Mouse (Mus musculus): Measurements from ENCODE around the gene Rbm26.

The Rbm26 gene

DNA sequence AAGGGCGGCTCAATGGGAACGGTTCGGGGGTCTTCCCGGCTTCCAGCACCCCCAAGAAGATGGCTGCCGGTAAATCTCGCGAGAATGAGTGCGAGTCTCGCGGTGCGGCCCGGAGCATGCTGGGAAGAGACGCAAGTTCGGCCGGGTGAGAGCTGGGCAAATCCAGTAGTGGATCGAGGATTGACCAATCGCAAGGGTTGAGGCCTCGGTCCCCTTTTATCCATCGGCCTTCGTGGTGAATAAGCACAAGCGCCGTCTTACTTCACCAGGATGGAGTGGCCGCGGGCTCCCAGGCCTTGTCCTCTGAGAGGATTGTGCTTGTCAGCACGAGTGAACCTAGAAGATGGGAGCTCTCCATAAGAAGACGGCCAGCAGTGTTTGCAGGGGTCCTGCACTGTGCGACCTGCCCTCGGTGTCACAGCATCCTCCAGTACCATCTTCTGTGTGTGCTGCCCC, at the start of gene Rbm26:
Rbm26 (minus strand) TSS at position 90 of the 456 bp plus-strand sequence.
- peak; percentile 96 for DNase-seq (ENCODE audit: low spot score)

DNA sequence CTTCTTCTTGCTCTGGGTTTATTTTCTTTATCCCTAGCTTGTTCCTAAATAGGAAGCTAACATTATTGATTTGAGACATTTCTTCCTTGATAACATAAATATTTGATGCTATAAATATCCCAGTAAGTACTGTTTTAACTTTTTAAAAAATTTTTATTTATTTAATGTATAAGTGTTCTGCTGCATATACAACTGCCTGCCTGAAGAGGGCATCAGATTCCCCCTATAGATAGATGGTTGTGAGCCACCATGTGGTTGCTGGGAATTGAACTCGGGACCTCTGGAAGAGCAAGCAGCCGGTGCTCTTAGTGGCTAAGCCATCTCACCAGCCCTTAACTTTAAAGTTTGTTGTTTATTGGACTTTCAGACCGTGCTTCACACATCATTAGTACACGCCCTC, 48.7 kb upstream of the Rbm26 start:
- DNase-seq (ENCODE audit: low spot score), result no peak

DNA sequence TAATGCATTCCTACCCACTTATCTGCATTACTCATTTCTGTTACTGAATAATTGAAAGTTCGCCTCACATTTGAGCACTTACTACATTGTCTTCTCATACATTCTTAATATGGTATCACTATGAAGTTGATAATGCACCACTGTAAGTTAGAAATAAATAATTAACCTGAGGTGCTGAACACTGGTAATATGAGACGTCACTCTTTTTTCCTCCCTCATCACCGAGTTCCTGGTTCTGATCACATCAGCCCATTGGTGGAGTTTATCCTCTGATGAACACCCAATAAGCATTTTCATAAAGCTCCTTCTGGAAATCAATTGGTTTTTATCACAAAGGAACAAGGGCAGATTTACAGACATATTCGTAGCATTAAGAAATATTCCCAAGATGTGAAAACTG, 45.1 kb upstream of the Rbm26 start:
- DNase-seq (ENCODE audit: low spot score), result no peak

DNA sequence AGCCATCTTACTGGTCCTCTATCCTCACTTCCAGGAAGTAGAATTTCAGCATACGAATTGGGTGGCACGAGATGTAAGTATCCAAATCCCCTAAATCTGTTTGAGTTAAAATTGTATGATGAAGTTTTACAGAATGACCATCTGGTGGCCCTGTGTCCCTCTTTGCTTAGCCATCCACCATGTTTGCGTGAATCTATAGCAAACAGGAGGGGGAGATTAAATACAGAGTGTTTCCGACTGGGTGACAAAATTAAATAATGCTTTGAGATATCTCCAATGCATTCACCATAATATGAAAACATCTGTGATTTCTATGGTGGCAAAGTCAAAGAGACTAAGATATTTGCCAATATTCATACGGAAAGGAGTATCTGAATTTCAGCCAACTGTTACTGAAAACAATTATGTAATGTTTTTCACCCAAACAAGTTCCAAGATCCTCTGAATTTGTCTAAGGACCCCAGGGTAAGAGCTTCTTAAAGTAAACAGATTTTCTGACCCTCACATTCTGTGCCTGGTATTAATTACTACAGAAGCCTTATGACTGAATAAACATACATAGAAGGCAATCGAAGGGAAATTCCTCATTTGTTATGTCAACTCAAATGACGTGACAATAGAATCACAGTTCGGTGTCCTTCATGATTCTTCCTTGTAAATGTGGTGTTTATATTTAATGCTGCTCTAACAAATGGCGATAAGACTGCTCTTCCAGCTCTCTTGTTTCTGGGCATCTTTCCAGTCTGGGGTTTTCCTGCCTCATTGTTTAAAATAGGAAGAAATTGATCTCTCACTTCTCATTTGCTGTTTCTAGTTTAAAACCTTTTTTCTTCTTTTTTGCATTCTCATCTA, 42.6 kb upstream of the Rbm26 start:
- DNase-seq (ENCODE audit: low spot score), result no peak

DNA sequence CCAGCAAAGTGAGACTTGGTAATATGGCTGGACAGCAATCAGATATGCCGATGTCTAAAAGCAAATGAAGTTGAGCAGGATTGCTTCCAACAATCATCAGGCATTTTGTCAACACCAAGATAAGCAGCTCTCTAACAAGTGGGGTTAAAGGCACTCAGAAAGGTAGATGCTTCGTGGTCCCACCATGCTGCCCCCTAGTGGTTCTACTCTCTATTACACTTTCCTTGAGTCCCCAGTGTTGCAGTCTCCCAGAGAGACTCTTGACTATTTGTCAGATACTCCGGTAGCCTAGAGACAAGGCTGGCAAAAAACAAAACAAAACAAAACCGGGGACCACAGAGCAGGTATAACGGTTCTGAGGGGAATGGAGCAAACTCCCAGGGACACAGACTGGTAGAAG, 21.3 kb upstream of the Rbm26 start:
- DNase-seq (ENCODE audit: low spot score), result no peak

DNA sequence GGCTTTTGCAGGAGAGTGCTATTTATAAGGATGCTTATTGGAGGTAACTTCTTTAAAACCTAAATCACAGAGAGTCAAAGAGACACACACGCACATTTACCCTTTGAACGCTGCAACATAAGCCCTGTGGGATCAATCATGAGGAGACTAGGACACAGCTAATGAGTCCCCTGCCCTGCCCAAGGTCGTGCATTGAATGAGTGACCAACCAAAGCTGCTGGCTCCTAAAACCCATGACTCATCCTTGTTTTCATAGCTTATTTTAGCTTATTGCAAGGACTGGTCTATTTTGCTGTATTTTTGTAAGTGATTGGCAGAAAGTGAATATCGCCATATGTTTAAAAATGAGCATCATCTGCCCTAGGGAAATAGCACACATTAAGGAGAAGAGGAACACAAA, 17.6 kb upstream of the Rbm26 start:
- DNase-seq (ENCODE audit: low spot score), result no peak

DNA sequence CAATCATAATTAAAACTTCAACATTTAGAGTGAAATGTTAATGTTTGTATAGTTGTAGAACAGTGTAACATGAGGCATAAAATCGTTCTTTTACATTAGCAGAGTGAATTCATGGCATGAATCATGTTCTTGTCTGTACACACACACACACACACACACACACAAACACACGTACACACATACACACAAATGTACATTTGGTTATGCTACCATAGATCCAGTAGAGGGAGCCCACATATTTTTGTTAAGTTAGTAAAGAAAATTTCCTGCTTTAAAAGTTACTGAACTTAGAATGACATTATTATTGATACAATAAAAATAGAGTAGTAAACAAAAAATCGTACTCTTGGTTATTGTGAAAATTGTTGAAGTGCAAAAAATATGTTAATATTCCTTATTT, 7.7 kb upstream of the Rbm26 start:
- no peak for DNase-seq (ENCODE audit: low spot score)

DNA sequence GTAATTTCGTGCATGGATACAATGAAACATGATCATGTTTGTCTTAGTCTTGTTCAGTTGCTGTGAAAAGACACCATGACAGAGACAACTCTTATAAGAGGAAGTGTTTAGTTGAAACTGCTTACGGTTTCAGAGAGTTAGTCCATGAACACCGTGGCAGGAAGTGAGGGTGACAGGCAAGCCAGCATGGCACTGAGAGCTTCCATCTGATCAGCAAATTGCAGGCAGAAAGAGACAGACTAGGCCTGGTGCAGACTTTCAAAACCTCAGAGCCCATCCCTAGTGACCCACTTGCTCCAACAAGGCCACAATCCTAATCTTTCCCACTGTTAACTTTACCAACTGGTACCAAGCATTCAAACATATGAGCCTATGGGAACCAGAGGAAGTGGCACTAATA, 5.7 kb upstream of the Rbm26 start:
- no peak for DNase-seq (ENCODE audit: low spot score)

DNA sequence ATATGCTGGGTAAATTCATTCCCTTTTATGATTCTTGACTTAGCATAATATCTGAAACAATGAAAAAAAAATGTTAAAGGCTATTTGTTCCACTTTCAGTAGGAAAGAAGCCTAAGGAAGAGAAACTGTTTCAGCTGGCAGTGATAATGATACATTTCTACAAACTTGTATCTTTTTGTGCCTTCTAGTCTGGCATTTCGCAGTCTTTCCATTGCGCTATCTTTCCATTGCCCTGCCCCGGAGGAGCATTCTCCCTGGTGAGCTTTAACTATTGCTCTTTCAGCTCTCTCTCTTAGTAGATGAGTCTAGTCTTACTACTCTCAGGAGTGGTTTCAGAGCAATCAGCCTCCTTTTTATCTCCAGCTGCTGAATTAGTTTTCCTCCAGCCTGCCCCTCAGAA, 2.6 kb upstream of the Rbm26 start:
- DNase-seq (ENCODE audit: low spot score), result no peak

DNA sequence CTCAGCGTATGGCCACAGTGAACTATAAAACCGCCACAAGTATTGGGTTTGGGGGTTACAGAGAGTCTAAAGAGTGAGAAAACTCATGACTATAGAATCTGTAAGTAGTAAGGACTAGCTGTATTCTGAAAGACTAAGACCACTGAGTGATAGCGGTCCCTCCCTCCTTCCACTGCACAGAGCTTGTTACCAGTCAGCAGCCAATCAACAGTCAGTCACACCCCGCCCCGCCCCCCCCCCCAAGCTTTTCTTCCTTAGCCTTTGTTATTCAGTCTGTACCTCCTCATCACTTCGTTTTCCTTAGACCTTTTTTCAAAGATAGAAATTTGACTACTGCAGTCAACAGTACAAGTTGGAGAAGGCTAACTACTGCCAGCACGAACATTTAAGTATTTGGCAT, 1.9 kb upstream of the Rbm26 start:
- no peak for DNase-seq (ENCODE audit: low spot score)

DNA sequence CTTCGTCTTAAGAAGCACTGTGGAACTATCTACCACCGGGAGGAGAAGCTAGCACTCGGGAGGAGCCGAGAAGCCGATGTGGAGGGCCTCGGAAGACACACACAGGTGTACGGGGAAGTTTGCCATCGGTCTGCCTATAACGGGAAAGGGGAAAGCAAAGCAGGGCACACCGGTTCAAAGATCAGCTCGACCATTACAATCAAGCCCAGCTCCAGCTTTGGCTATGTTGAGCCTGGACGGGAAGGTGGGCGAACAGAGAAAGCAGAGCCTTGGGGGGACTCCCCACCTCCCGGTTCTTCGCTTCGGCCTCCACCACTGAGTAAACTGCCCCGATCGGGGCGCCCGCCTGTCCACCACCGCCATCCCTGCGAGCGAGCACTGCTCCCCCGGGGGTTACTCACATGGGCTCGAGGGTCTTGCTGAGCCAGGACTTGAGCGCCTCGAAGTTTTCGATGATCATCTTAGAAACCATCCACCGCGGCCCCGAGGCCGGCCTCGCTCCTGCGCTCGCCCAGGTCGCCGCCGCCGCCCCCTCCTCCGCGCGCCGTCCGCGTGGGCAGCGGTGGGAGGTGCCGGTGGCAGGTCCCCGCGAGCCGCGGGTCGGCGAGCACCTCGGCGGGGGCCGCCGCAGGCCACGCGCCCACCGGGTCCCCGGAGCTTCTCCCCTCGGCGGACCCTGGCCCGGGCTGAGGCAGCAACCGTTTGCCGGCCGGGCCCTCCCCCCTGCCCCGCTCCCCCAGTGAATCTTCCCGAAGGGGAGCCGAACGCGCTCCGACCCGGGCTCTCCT, 552 bp downstream of the Rbm26 start:
- peak; percentile 39 for DNase-seq (ENCODE audit: low spot score)

DNA sequence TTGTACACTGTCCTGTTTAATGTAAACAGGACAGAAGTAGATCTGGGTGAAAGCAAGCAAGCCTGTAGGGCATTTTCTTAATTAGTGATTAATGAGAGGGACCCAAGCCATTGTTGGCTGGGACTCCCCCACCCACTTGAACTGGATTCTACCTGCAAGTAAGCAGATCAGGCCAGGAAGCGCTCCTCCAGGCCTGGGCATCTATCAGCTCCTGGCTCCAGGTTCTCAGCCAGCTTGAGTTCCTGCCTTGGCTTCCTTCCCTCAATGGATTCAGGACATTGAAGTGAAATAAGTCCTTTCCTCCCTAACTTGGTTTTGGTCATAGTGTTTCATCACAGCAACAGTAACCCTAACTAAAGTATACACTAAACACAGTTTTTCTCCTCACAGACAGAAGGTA, 9.9 kb downstream of the Rbm26 start:
- DNase-seq (ENCODE audit: low spot score), result no peak

DNA sequence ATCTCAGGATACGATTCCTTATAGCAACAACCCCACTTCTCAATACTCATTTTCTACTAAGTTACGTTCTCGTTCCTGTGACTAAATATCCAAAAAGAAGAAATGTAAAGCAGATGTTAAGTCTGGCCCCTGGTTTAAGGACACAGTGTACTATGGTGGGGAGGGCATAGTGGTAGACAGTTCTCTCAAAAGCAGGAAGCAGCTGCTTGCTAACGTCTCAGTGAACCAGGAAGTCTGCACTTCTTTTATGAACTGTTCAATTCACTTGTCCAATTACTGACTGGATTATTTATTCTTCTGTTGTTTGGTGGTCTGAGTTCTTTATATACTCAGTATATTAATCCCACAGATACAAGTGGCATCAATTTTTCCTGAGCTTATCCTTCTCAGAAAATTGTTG, 12.3 kb downstream of the Rbm26 start:
- DNase-seq (ENCODE audit: low spot score), result no peak

DNA sequence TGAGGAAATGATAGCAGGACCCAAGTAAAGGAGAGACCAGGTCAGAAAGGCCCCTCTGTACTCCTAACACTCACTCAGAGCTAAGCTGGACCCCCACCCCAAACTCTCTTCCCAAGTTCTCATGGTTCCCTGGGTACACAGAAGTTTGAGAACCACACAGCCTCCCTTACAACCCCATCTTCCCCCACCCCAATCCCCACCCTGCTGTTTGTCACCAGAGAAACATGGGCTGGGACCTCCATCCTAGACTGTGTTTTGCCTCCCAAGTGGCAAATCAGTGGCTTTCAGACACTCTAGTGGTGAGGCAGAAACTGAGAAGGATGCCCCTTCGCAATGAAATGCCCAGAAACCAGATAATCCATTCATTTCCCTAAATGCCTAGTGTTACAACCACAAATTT, 15.8 kb downstream of the Rbm26 start:
- no peak for DNase-seq (ENCODE audit: low spot score)

DNA sequence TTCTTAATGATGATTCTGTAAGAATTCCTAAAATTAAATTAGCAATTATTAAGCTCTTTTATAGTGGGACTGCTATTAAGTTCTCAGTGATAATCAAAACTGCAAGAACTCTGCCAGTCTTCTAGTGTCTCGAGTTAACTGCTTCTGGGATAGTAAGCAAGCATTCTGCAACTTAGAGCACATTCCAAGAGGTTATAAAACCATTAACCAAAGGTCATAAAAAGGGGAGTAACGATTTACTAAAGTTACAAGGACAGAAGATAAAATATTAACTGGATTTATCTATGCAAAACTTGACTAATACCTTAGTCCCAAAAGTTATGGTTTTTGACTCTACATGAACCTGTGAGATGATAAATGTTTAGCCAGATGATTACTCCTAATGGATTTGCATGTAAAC, 18.6 kb downstream of the Rbm26 start:
- DNase-seq (ENCODE audit: low spot score), result no peak

DNA sequence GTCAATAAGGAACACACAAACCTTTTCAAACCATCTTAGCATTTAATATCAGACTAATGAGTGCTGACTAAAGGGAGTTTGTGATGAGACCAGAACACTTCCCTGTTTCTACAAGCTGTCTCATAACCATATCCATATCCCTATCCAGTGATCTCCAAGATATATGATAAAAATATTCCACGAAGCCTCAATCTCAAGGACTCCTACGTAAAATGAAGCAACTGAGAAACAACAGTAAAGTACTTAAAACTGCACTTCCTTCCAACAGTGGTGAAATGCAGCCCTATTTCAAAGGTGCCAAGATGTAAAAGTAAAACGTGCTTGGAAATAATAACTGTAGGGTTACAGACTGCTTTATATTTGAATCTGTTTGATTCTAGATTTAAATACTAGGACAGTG, 43.1 kb downstream of the Rbm26 start:
- no peak for DNase-seq (ENCODE audit: low spot score)

DNA sequence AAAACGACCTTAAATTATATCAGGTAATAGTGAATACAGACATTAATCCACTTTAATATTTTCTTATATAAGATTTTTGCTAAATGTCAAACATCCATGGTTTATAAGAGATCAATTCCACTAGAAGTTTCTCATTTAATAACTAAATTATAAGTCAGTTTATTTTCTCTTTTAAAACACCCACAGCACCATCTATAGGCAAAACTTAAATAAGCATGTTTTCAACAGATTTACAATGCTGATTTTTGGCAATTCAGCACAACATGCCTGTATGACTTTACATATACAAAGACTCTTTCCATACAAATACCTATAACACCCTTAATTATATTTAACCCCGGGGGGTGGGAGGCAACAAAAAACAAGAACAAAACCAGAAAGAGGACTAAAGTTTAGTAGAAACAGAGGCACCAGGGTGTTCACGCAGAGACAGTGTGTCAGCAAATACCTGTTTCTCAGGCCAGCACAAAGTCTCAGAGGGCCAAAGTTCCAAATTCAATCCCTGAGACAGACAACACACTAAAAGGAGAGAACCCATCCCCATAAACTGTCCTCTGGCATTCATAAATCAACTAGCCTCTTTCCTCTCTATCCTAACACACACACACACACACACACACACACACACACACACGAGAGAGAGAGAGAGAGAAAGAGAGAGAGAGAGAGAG, 49.3 kb downstream of the Rbm26 start:
- DNase-seq (ENCODE audit: low spot score), result no peak

DNA sequence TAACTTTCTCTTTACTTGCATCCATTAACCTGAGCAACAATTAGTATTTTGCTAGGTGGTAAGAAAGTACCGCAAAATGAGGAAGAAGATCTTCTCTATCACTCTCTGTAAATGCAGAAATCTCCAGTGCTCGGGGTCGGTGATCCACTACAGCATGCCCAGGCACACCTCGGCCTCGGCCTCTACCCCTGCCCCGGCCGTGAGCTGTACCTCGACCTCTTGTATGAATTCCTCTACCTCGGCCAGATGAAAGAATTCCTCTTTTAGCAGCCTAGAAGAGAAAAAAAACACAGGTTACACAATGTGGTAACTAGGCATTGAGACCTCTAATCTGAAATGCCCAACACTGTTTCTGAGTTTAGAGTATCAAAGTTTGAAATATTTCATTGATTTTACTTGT, 52.6 kb downstream of the Rbm26 start:
- DNase-seq (ENCODE audit: low spot score), result no peak

DNA sequence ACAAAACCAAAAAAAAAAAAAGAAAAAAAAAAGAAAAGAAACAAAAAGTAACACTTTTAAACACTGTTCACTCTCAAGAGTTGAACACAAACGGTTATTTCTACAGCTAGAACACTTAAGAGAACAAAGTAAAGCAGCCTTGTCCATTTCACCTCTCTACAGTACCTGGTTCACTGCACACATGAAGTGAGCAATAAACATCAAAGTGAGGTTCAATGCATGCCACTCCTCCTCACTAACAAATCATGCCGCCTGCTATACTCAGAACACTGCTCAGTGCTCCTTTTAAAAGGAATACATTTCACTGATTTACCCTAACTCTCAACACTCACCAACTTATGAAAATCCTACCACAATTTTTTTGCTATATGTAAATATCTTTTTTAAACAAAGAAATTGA, 61.7 kb downstream of the Rbm26 start:
- no peak for DNase-seq (ENCODE audit: low spot score)

DNA sequence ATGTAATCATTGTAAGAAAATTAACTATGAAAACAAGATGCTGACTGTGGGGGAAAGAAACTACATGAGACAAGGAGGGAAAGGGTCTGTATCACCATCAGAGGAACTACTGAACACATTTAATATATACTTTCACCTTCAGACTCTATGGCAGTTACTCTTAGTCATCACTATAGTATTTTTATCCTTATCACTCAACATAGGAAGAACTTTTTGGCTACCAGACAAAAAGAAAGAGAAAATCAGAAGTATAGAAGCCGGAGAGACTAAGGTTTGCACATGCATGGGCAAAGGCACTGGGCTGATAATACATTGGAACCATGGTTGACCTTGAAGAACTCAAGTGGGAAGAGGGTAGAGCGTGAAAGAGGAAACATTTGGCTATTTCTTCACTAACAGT, 70.9 kb downstream of the Rbm26 start:
- no peak for DNase-seq (ENCODE audit: low spot score)

DNA sequence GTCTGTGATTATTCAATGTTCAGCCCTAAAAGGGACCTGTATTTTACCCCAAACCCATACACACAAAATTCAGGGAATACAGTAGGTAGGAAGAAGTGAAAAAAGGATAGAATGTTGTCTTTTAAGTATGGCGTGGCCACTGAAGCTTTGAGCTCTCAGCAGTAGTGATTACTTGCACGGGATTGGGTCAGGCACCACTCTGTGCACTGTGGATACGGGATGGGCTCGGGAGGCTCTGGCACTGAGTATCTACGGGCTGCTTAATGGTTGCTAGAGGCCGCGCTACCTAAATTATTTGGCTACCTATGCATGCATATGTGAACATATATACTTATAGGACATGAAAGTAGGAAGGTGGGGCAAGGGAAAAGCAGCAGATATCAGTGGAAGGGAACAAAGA, 78.3 kb downstream of the Rbm26 start:
- no peak for DNase-seq (ENCODE audit: low spot score)

DNA sequence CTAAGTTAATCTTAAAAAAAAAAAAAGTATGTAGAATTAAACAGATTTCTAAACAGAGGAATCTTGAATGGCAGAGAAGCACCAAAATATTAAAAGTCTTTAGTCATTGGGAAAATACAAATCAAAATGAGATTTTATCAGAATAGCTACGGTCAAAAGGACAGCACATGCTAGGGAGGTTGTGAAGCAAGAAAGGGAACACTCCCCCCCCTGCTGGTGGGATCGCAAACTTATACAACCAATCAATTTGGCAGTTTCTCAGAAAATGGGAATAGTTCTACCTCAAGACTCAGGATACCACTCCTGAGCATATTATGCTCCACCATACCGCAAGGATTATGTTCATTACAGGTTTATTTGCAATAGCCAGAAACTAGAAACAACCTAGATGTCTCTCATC, 80.9 kb downstream of the Rbm26 start:
- no peak for DNase-seq (ENCODE audit: low spot score)

DNA sequence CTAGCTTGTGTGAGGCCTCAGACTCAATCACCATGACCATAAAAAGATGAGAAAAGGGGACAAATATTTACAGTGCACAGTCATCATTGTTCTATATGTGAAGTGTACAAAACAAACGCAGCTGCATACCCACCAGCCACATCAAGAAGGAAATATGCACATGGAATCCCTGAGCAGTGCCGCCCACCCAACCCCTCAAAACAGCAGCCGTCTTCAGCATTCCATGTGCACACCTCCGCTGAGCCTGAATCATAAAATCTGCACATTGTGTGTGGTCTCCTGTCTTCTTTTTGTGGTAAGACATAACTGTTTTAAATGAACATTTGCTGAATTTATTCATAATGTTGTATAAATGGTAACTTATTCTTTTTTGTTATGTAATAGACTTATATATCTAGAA, 90.1 kb downstream of the Rbm26 start:
- DNase-seq (ENCODE audit: low spot score), result no peak

Data from MN1 (cell line).